Mouse (Mus musculus): ENCODE measurements around the gene Nhlrc4. TPM values are rescaled to one million over a fixed set of nuclear protein-coding genes. Genes with fewer than 3 reads are reported as not detected.

The Nhlrc4 gene
- polyA plus RNA-seq, 1 experiment from 2014 or later, result 0.72 TPM

GRCm38 (mm10) chr17:25914295-25914694 is 30.5 kb downstream of the Nhlrc4 start:
- Histone ChIP-seq H3K36me3 (replicated peaks) (peaks cover 7% of the 10 kb centered on the region; the same call in 1 of the 2 replicates), H3K9me3 (no peaks in the 10 kb centered on the region), H3K4me2 (no peak overlapping the region), H3K4me3 (replicated peaks) (no peak overlapping the region), H3K4me1 (peaks cover 16% of the 10 kb centered on the region), H3K27ac (no peak overlapping the region), H3K9ac (no peak overlapping the region), H3K27me3 (no peaks in the 10 kb centered on the region)
- 88% methylated on average over 4 of the region's 4 CpGs for WGBS
- ATAC-seq (ENCODE audit: low FRiP score), result no peak

GRCm38 (mm10) chr17:25913877-25914275 is 30.9 kb downstream of the Nhlrc4 start:
- Histone ChIP-seq H3K4me2 (no peak overlapping the region), H3K4me3 (replicated peaks) (no peak overlapping the region), H3K36me3 (replicated peaks) (peaks cover 7% of the 10 kb centered on the region; the same call in 1 of the 2 replicates), H3K27ac (no peak overlapping the region), H3K9ac (no peak overlapping the region), H3K4me1 (peaks cover 14% of the 10 kb centered on the region), H3K9me3 (no peaks in the 10 kb centered on the region), H3K27me3 (no peaks in the 10 kb centered on the region)
- no peak for ATAC-seq (ENCODE audit: low FRiP score)
- WGBS, result 91% methylated on average over 1 of the region's 1 CpGs

- Histone ChIP-seq H3K9ac (no peak overlapping the region), H3K36me3 (replicated peaks) (peaks cover 7% of the 10 kb centered on the region; the same call in 1 of the 2 replicates), H3K4me3 (replicated peaks) (no peak overlapping the region), H3K27me3 (no peaks in the 10 kb centered on the region), H3K4me2 (no peak overlapping the region), H3K27ac (no peak overlapping the region), H3K9me3 (no peaks in the 10 kb centered on the region), H3K4me1 (peaks cover 9% of the 10 kb centered on the region)
- no peak for ATAC-seq (ENCODE audit: low FRiP score)
- 89% methylated on average over 14 of the region's 14 CpGs for WGBS
These were observed 31.4 kb downstream of the Nhlrc4 start for GRCm38 (mm10) chr17:25913186-25913876.

- no peak overlapping the region for H3K4me3 ChIP-seq (replicated peaks)
- no peaks in the 10 kb centered on the region for H3K9me3 ChIP-seq
- H3K4me1 ChIP-seq, result no peaks in the 10 kb centered on the region
- H3K4me2 ChIP-seq, result no peak overlapping the region
- H3K36me3 ChIP-seq (replicated peaks), result peaks cover 5% of the 10 kb centered on the region; the same call in 1 of the 2 replicates
- no peak for ATAC-seq (ENCODE audit: low FRiP score)
- H3K9ac ChIP-seq, result no peak overlapping the region
- 90% methylated on average over 4 of the region's 4 CpGs for WGBS
- no peak overlapping the region for H3K27ac ChIP-seq
- H3K27me3 ChIP-seq, result no peaks in the 10 kb centered on the region
These were observed 32.9 kb downstream of the Nhlrc4 start for GRCm38 (mm10) chr17:25911816-25912215.

- no peak for ATAC-seq (ENCODE audit: low FRiP score)
- no peaks in the 10 kb centered on the region for H3K9me3 ChIP-seq
- H3K4me1 ChIP-seq, result no peaks in the 10 kb centered on the region
- no peak overlapping the region for H3K9ac ChIP-seq
- no peak overlapping the region for H3K4me3 ChIP-seq (replicated peaks)
- H3K36me3 ChIP-seq (replicated peaks), result 0 out of 2 replicates have a peak, but pooled peaks cover 3% of the 10 kb centered on the region
- no peak overlapping the region for H3K4me2 ChIP-seq
- WGBS, result 87% methylated on average over 2 of the region's 2 CpGs
- no peaks in the 10 kb centered on the region for H3K27me3 ChIP-seq
- H3K27ac ChIP-seq, result no peak overlapping the region
These were observed 37.1 kb downstream of the Nhlrc4 start for GRCm38 (mm10) chr17:25907640-25908039.

GRCm38 (mm10) chr17:25903061-25903460 is 41.7 kb downstream of the Nhlrc4 start:
- H3K4me3 ChIP-seq (replicated peaks), result no peak overlapping the region
- H3K4me1 ChIP-seq, result no peaks in the 10 kb centered on the region
- H3K27ac ChIP-seq, result no peak overlapping the region
- ATAC-seq (ENCODE audit: low FRiP score), result no peak
- peaks cover 8% of the 10 kb centered on the region; the same call in 1 of the 2 replicates for H3K36me3 ChIP-seq (replicated peaks)
- H3K9ac ChIP-seq, result no peak overlapping the region
- H3K9me3 ChIP-seq, result no peaks in the 10 kb centered on the region
- no peaks in the 10 kb centered on the region for H3K27me3 ChIP-seq
- H3K4me2 ChIP-seq, result no peak overlapping the region
- 89% methylated on average over 3 of the region's 3 CpGs for WGBS

GRCm38 (mm10) chr17:25900193-25900592 is 44.6 kb downstream of the Nhlrc4 start:
- Histone ChIP-seq H3K9me3 (no peaks in the 10 kb centered on the region), H3K9ac (no peak overlapping the region), H3K27ac (no peak overlapping the region), H3K27me3 (no peaks in the 10 kb centered on the region), H3K36me3 (replicated peaks) (peaks cover 7% of the 10 kb centered on the region; the same call in 1 of the 2 replicates), H3K4me1 (no peaks in the 10 kb centered on the region), H3K4me3 (replicated peaks) (no peak overlapping the region), H3K4me2 (no peak overlapping the region)
- ATAC-seq (ENCODE audit: low FRiP score), result no peak
- WGBS, result 95% methylated on average over 1 of the region's 1 CpGs

- H3K27ac ChIP-seq, result 0 out of 2 replicates have a peak overlapping the region, but pooled peaks have one; percentile 13
- H3K36me3 ChIP-seq (replicated peaks), result peaks cover 7% of the 10 kb centered on the region; the same call in 1 of the 2 replicates
- 70% methylated on average over 12 of the region's 12 CpGs for WGBS
- H3K4me3 ChIP-seq (replicated peaks), result no peak overlapping the region
- no peak for ATAC-seq (ENCODE audit: low FRiP score)
- H3K4me2 ChIP-seq, result no peak overlapping the region
- peaks cover 4% of the 10 kb centered on the region; the same call in 1 of the 2 replicates for H3K4me1 ChIP-seq
- no peak overlapping the region for H3K9ac ChIP-seq
- H3K9me3 ChIP-seq, result no peaks in the 10 kb centered on the region
- no peaks in the 10 kb centered on the region for H3K27me3 ChIP-seq
These were observed 48.9 kb downstream of the Nhlrc4 start for GRCm38 (mm10) chr17:25895891-25896290.

GRCm38 (mm10) chr17:25895415-25895814 is 49.3 kb downstream of the Nhlrc4 start:
- peaks cover 3% of the 10 kb centered on the region; the same call in 1 of the 2 replicates for H3K36me3 ChIP-seq (replicated peaks)
- no peak overlapping the region for H3K4me3 ChIP-seq (replicated peaks)
- no peaks in the 10 kb centered on the region for H3K27me3 ChIP-seq
- H3K27ac ChIP-seq, result no peak overlapping the region
- no peak for ATAC-seq (ENCODE audit: low FRiP score)
- WGBS, result 47% methylated on average over 2 of the region's 2 CpGs
- H3K4me2 ChIP-seq, result no peak overlapping the region
- H3K9me3 ChIP-seq, result no peaks in the 10 kb centered on the region
- H3K9ac ChIP-seq, result no peak overlapping the region
- H3K4me1 ChIP-seq, result peaks cover 4% of the 10 kb centered on the region; the same call in 1 of the 2 replicates

- WGBS, result 30% methylated on average over 2 of the region's 2 CpGs
- H3K4me2 ChIP-seq, result no peak overlapping the region
- peak; percentile 86 for ATAC-seq (ENCODE audit: low FRiP score)
- H3K27ac ChIP-seq, result peak overlapping the region; percentile 68
- H3K4me1 ChIP-seq, result peaks cover 4% of the 10 kb centered on the region; the same call in 1 of the 2 replicates
- H3K4me3 ChIP-seq (replicated peaks), result no peak overlapping the region
- H3K9me3 ChIP-seq, result no peaks in the 10 kb centered on the region
- peaks cover 11% of the 10 kb centered on the region; the same call in 1 of the 2 replicates for H3K36me3 ChIP-seq (replicated peaks)
- H3K9ac ChIP-seq, result no peak overlapping the region
- H3K27me3 ChIP-seq, result no peaks in the 10 kb centered on the region
These were observed 50.7 kb downstream of the Nhlrc4 start for GRCm38 (mm10) chr17:25893975-25894617.

Data from forebrain, embryonic 12.5 days (tissue).